Mouse (Mus musculus) lung, postnatal 0 days (tissue): ENCODE results near the gene Ppp1r10. TPM values are rescaled to one million over a fixed set of nuclear protein-coding genes. Genes with fewer than 3 reads are reported as not detected.

Experiments used
- ATAC-seq: fragments of 200-750 bp; cut with Nextera tagmentation; 2 replicates; pipeline ENCODE4 v1.8.0; 2017; ENCODE audit warnings: moderate library complexity
- DNase-seq: peaks from one replicate; pipeline ENCODE4 v3.0.0-alpha.2; 2016; ENCODE audit warnings: low spot score
- H3K27ac ChIP-seq: fragments of 300-500 bp; sonication (generic); 2 replicates; pipeline ENCODE4 v1.5.1; 2014; ENCODE audit warnings: antibody characterized with exemption, mild to moderate bottlenecking, low read length, mixed read lengths
- H3K27me3 ChIP-seq: fragments of 300-500 bp; sonication (generic); replicated peaks from 2 replicates; pipeline ENCODE4 v1.6.1; 2014; ENCODE audit warnings: low read length, mixed read lengths; ENCODE audit not compliant: insufficient read depth
- H3K36me3 ChIP-seq: fragments of 300-500 bp; sonication (generic); 2 replicates; pipeline ENCODE4 v1.6.1; 2014; ENCODE audit warnings: low read length, mixed read lengths; ENCODE audit not compliant: insufficient read depth
- H3K4me1 ChIP-seq: fragments of 300-500 bp; sonication (generic); 2 replicates; pipeline ENCODE4 v1.6.1; 2014; ENCODE audit warnings: antibody characterized with exemption, low read depth, low read length, mixed read lengths; ENCODE audit not compliant: insufficient read depth
- H3K4me2 ChIP-seq: fragments of 300-500 bp; sonication (generic); replicated peaks from 2 replicates; pipeline ENCODE4 v1.6.1; 2014; ENCODE audit warnings: low read depth, mild to moderate bottlenecking, low read length, moderate library complexity, mixed read lengths
- H3K4me3 ChIP-seq: fragments of 300-500 bp; sonication (generic); 2 replicates; pipeline ENCODE4 v1.5.1; 2014; ENCODE audit warnings: low read depth, low read length
- H3K9ac ChIP-seq: fragments of 300-500 bp; sonication (generic); replicated peaks from 2 replicates; pipeline ENCODE4 v1.6.1; 2014; ENCODE audit warnings: low read depth, mild to moderate bottlenecking
- H3K9me3 ChIP-seq: fragments of 300-500 bp; sonication (generic); 2 replicates; pipeline ENCODE4 v1.6.1; 2016; ENCODE audit warnings: low read length, mixed read lengths
- CTCF ChIP-seq: IDR thresholded peaks from 2 replicates; pipeline ENCODE4 v1.5.1; 2016; ENCODE audit warnings: antibody characterized with exemption, mild to moderate bottlenecking
- EP300 ChIP-seq: IDR thresholded peaks from 2 replicates; pipeline ENCODE4 v1.6.1; 2016; ENCODE audit warnings: antibody characterized with exemption, mild to moderate bottlenecking, control low read depth
- WGBS: fragments of 180-500 bp; shearing (Covaris S2); extraction: QIAGEN DNeasy Blood & Tissue Kit; methylation state at CpG from one replicate; pipeline ENCODE4 v1.1.7; 2014; 5-methylcytosine and 5-hydroxymethylcytosine counted together
- polyA plus RNA-seq: library from polyadenylated mRNA; unstranded; fragments of >200 nt; fragmentation: Nextera tagmentation; extraction: Ambion mirVana; gene quantifications from 2 replicates; pipeline ENCODE4 v1.2.1, GENCODE M21; 2015

Gene Ppp1r10
- polyA plus RNA-seq, 1 experiment from 2014 or later, result 23.5 TPM

- Histone ChIP-seq H3K9me3 (no peaks in the 10 kb centered on the region), H3K27ac (peak overlapping the region; percentile 55), H3K4me1 (no peaks in the 10 kb centered on the region), H3K4me2 (no peak overlapping the region), H3K4me3 (no peak overlapping the region), H3K36me3 (no peaks in the 10 kb centered on the region), H3K9ac (no peak overlapping the region), H3K27me3 (no peaks in the 10 kb centered on the region)
- ATAC-seq (peak; percentile 95), DNase-seq (peak; percentile 88)
- 62% methylated on average over 9 of the region's 9 CpGs for WGBS
- no peak for TF ChIP-seq EP300
- no peak for TF ChIP-seq CTCF
Measured at GRCm38 (mm10) chr17:35903343-35903991, 12.8 kb upstream of the Ppp1r10 start.

GRCm38 (mm10) chr17:35903992-35904355 is 12.3 kb upstream of the Ppp1r10 start:
- no peak; the same call in 1 of the 2 replicates for ATAC-seq
- no peaks in the 10 kb centered on the region for H3K36me3 ChIP-seq
- H3K4me3 ChIP-seq, result no peak overlapping the region
- no peak overlapping the region for H3K4me2 ChIP-seq
- no peaks in the 10 kb centered on the region for H3K4me1 ChIP-seq
- WGBS, result 48% methylated on average over 4 of the region's 4 CpGs
- no peaks in the 10 kb centered on the region for H3K27me3 ChIP-seq
- TF ChIP-seq EP300 (no peak), CTCF (no peak)
- no peak for DNase-seq
- no peak overlapping the region for H3K9ac ChIP-seq
- no peaks in the 10 kb centered on the region for H3K9me3 ChIP-seq
- peak overlapping the region; percentile 55 for H3K27ac ChIP-seq

DNA sequence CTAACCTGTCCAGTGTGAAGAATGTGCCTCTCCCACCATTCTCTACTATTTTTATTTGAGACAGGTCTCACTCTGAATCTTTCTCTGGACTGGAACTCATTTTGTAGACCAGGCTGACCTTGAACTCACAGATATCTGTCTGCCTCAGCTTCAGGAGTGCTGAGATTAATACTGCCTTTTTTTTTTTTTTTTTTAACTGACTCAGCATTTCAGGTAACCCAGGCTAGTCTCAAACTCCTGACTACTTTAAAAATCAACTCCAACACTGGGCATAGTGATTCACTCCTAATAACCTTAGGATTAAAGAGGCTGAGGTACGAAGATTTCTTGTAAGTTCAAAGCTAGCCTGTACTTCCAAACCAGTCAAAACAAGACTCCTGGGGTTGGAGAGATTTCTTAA is 10.6 kb upstream of the Ppp1r10 start:
- no peak overlapping the region for H3K4me2 ChIP-seq
- H3K4me3 ChIP-seq, result no peak overlapping the region
- DNase-seq (no peak), ATAC-seq (no peak)
- no peaks in the 10 kb centered on the region for H3K27me3 ChIP-seq
- H3K4me1 ChIP-seq, result no peaks in the 10 kb centered on the region
- no peak overlapping the region for H3K9ac ChIP-seq
- TF ChIP-seq EP300, result no peak
- TF ChIP-seq CTCF, result no peak
- H3K36me3 ChIP-seq, result no peaks in the 10 kb centered on the region
- WGBS, result 93% methylated on average over 1 of the region's 1 CpGs
- H3K27ac ChIP-seq, result no peak overlapping the region
- H3K9me3 ChIP-seq, result no peaks in the 10 kb centered on the region

- WGBS, result 72% methylated on average over 2 of the region's 2 CpGs
- TF ChIP-seq EP300 (no peak), CTCF (peak; percentile 53)
- H3K9me3 ChIP-seq, result no peaks in the 10 kb centered on the region
- no peak overlapping the region for H3K4me3 ChIP-seq
- H3K4me2 ChIP-seq, result no peak overlapping the region
- no peaks in the 10 kb centered on the region for H3K4me1 ChIP-seq
- DNase-seq (peak; percentile 41), ATAC-seq (no peak)
- H3K36me3 ChIP-seq, result no peaks in the 10 kb centered on the region
- H3K27ac ChIP-seq, result no peak overlapping the region
- no peaks in the 10 kb centered on the region for H3K27me3 ChIP-seq
- H3K9ac ChIP-seq, result no peak overlapping the region
Measured at GRCm38 (mm10) chr17:35907609-35908008, 8.6 kb upstream of the Ppp1r10 start.

- Histone ChIP-seq H3K9ac (peak overlapping the region; percentile 43), H3K36me3 (no peaks in the 10 kb centered on the region), H3K27me3 (no peaks in the 10 kb centered on the region), H3K27ac (peak overlapping the region; percentile 75; the same call in 1 of the 2 replicates), H3K4me2 (peak overlapping the region; percentile 87), H3K9me3 (no peaks in the 10 kb centered on the region), H3K4me3 (peak overlapping the region; percentile 62), H3K4me1 (no peaks in the 10 kb centered on the region)
- TF ChIP-seq EP300, result no peak
- WGBS, result 11% methylated on average over 20 of the region's 20 CpGs
- DNase-seq (no peak), ATAC-seq (peak; percentile 38)
Measured at GRCm38 (mm10) chr17:35909186-35909918, 6.9 kb upstream of the Ppp1r10 start.

DNA sequence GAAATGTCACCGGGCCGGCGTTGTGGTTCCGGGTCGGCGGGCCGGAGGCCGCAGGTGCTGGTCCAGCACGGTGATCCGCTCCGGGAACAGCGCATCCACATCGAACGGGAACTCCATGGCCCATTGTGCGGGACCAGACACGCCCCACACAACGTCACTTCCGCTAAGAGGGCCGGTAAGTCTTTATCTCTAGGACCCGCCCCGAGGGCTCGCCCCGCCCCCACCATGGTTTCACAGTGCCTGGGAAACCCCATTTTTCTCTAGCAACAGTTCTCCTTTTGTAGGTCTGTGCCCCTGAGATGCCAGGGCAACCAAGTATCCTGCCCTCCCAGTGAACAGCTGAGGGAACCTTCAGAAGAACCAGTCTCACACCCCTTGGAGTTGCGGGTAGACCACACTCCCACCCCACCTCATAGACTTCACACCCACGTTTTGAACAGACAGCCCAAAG is 6.3 kb upstream of the Ppp1r10 start, which contains the start of gene Atat1:
Atat1 (minus strand) TSS at position 157 of the 451 bp plus-strand sequence.
- Histone ChIP-seq H3K27ac (peak within 1 kb of the TSS; percentile 75), H3K4me1 (no peaks in the 10 kb centered on the region), H3K4me2 (peak within 1 kb of the TSS; percentile 87), H3K36me3 (no peaks in the 10 kb centered on the region), H3K9ac (peak within 1 kb of the TSS; percentile 43), H3K4me3 (peak within 1 kb of the TSS; percentile 62), H3K9me3 (no peaks in the 10 kb centered on the region), H3K27me3 (no peaks in the 10 kb centered on the region)
- TF ChIP-seq EP300 (0 out of 2 replicates have a peak, but pooled peaks have one; percentile 11), CTCF (no peak)
- WGBS, result 3% methylated on average over 25 of the region's 25 CpGs
- ATAC-seq (peak; percentile 97), DNase-seq (peak; percentile 96)
